Mouse (Mus musculus) liver, embryonic 16.5 days (tissue): ENCODE measurements at regions not wholly inside any gene's neighbourhood (a gene's known extent, or its start where the extent isn't known, plus 50 kb on each side); places are given as distances from the start of the nearest gene placed in this dataset.

Experiments
- ATAC-seq: fragments of 200-750 bp; cut with Nextera tagmentation; 2 replicates; pipeline ENCODE4 v1.8.0; 2017; ENCODE audit warnings: low read depth, mild to moderate bottlenecking, moderate number of reproducible peaks, moderate library complexity
- H3K27ac ChIP-seq: fragments of 300-500 bp; sonication (generic); 2 replicates; pipeline ENCODE4 v1.5.1; 2014; ENCODE audit warnings: mild to moderate bottlenecking, low read length
- H3K27me3 ChIP-seq: fragments of 300-500 bp; sonication (generic); 2 replicates; pipeline ENCODE4 v1.6.1; 2014; ENCODE audit warnings: low read depth, low read length, mixed read lengths; ENCODE audit not compliant: control insufficient read depth, insufficient read depth
- H3K36me3 ChIP-seq: fragments of 300-500 bp; sonication (generic); 2 replicates; pipeline ENCODE4 v1.6.1; 2014; ENCODE audit warnings: mild to moderate bottlenecking; ENCODE audit not compliant: control insufficient read depth, insufficient read depth
- H3K4me1 ChIP-seq: fragments of 300-500 bp; sonication (generic); 2 replicates; pipeline ENCODE4 v1.6.1; 2014; ENCODE audit warnings: low read depth, low read length, mixed read lengths; ENCODE audit not compliant: control insufficient read depth
- H3K4me2 ChIP-seq: fragments of 300-500 bp; sonication (generic); 2 replicates; pipeline ENCODE4 v1.6.1; 2014; ENCODE audit warnings: low read depth, low read length, mixed read lengths
- H3K4me3 ChIP-seq: fragments of 300-500 bp; sonication (generic); 2 replicates; pipeline ENCODE4 v1.5.1; 2014; ENCODE audit warnings: low read depth, mild to moderate bottlenecking, low read length
- H3K9ac ChIP-seq: fragments of 300-500 bp; sonication (generic); 2 replicates; pipeline ENCODE4 v1.6.1; 2014; ENCODE audit warnings: low read depth, low read length
- H3K9me3 ChIP-seq: fragments of 300-500 bp; sonication (generic); replicated peaks from 2 replicates; pipeline ENCODE4 v1.6.1; 2016; ENCODE audit warnings: low read length; ENCODE audit not compliant: control insufficient read depth
- WGBS: fragments of 180-500 bp; shearing (Covaris S2); extraction: QIAGEN DNeasy Blood & Tissue Kit; methylation state at CpG from one replicate; pipeline ENCODE4 v1.1.7; 2014; ENCODE audit not compliant: insufficient replicate concordance; 5-methylcytosine and 5-hydroxymethylcytosine counted together

- no peak overlapping the region for H3K9ac ChIP-seq
- 48% methylated on average over 3 of the region's 3 CpGs for WGBS
- ATAC-seq = no peak
- no peaks in the 10 kb centered on the region for H3K36me3 ChIP-seq
- H3K4me1 ChIP-seq = no peaks in the 10 kb centered on the region
- H3K27ac ChIP-seq = no peak overlapping the region
- no peak overlapping the region for H3K4me2 ChIP-seq
- no peaks in the 10 kb centered on the region for H3K9me3 ChIP-seq
- H3K27me3 ChIP-seq = no peaks in the 10 kb centered on the region
- H3K4me3 ChIP-seq = no peak overlapping the region
Observed at GRCm38 (mm10) chr4:31297848-31298247, 666.0 kb upstream of the Map3k7 start.

DNA sequence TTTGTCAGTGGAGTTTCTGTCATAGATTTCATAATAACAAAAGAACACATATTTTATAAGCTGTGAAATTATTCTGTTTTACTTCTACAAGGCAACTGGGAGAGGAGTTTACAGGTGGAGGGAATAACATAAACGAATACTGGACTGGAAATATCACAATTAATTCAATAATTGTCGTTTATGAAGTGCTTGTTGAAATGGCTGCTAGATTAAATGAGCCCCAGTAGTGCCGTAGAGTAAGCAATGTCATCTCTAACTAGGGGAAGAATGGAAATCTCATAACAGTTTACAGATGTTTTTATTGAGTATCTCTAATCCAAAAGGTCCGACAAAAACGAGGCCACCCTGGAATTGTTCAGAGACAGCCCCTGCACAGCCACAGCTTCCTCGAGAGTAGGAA is 644.6 kb upstream of the Map3k7 start:
- WGBS = 53% methylated on average over 6 of the region's 6 CpGs
- H3K9me3 ChIP-seq = no peaks in the 10 kb centered on the region

GRCm38 (mm10) chr4:31320734-31321507 is 643.0 kb upstream of the Map3k7 start:
- ATAC-seq = no peak
- H3K4me2 ChIP-seq = no peak overlapping the region
- H3K9me3 ChIP-seq = no peaks in the 10 kb centered on the region
- no peak overlapping the region for H3K4me3 ChIP-seq
- H3K4me1 ChIP-seq = no peaks in the 10 kb centered on the region
- WGBS = 65% methylated on average over 8 of the region's 8 CpGs
- no peak overlapping the region for H3K27ac ChIP-seq
- no peaks in the 10 kb centered on the region for H3K36me3 ChIP-seq
- H3K9ac ChIP-seq = no peak overlapping the region
- no peaks in the 10 kb centered on the region for H3K27me3 ChIP-seq

More for the DNA sequence above, 644.6 kb upstream of the Map3k7 start:
- Histone ChIP-seq H3K4me2 (no peak overlapping the region), H3K4me3 (no peak overlapping the region), H3K27me3 (no peaks in the 10 kb centered on the region), H3K9ac (no peak overlapping the region), H3K36me3 (no peaks in the 10 kb centered on the region), H3K4me1 (no peaks in the 10 kb centered on the region), H3K27ac (no peak overlapping the region)
- ATAC-seq = no peak

DNA sequence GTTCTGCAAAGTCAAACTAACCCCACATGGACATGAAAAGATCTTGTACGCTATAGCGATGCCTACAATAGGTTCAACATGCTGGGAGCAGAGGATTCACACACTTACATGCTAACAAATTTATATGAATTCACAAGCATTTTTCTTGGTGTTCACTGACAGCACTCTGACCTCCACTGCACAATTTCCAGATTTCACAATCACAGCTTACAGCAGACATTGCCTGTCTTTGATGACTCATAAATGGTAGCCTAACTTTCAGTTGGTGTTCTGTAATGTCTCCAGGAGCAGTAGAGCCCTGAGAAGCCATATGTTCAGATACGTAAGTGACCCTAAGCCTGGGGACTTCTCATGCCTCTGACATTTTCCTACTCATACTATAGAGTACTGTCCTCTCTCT is 640.1 kb upstream of the Map3k7 start:
- H3K4me2 ChIP-seq = no peak overlapping the region
- H3K9me3 ChIP-seq = no peaks in the 10 kb centered on the region
- no peaks in the 10 kb centered on the region for H3K36me3 ChIP-seq
- no peaks in the 10 kb centered on the region for H3K4me1 ChIP-seq
- no peaks in the 10 kb centered on the region for H3K27me3 ChIP-seq
- no peak overlapping the region for H3K27ac ChIP-seq
- H3K9ac ChIP-seq = no peak overlapping the region
- 73% methylated on average over 3 of the region's 3 CpGs for WGBS
- no peak for ATAC-seq
- no peak overlapping the region for H3K4me3 ChIP-seq

- no peak overlapping the region for H3K9ac ChIP-seq
- H3K27ac ChIP-seq = no peak overlapping the region
- H3K4me3 ChIP-seq = no peak overlapping the region
- H3K36me3 ChIP-seq = no peaks in the 10 kb centered on the region
- WGBS = 61% methylated on average over 5 of the region's 5 CpGs
- H3K4me1 ChIP-seq = no peaks in the 10 kb centered on the region
- H3K9me3 ChIP-seq = no peaks in the 10 kb centered on the region
- H3K4me2 ChIP-seq = no peak overlapping the region
- ATAC-seq = no peak
- no peaks in the 10 kb centered on the region for H3K27me3 ChIP-seq
Observed at GRCm38 (mm10) chr4:31328798-31329197, 635.1 kb upstream of the Map3k7 start.

GRCm38 (mm10) chr4:31331053-31331452 is 632.8 kb upstream of the Map3k7 start:
- Histone ChIP-seq H3K4me3 (no peak overlapping the region), H3K9me3 (no peaks in the 10 kb centered on the region), H3K27me3 (no peaks in the 10 kb centered on the region), H3K27ac (no peak overlapping the region), H3K9ac (no peak overlapping the region), H3K4me1 (no peaks in the 10 kb centered on the region), H3K4me2 (no peak overlapping the region), H3K36me3 (no peaks in the 10 kb centered on the region)
- no peak for ATAC-seq

DNA sequence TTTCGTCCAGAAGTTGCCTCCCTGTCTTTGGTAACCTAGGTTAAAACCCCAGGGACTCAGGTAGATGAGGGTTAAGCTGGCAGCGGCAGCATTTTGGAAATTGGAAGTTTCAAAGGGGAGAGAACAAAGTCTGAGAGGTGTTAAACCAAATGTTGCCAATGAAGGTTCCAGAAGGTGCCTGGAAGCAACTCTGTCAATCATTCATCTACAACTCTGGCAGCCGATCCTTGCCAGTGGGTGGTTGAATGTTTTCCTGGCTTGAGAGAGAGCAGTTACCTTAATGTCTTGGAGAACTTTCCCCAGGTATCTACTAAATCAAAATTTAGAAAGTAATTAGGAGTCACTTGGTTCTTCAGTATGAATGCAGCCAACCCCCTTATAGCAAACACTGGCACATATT is 628.2 kb upstream of the Map3k7 start:
- no peak overlapping the region for H3K4me3 ChIP-seq
- H3K27me3 ChIP-seq = no peaks in the 10 kb centered on the region
- no peaks in the 10 kb centered on the region for H3K36me3 ChIP-seq
- H3K4me2 ChIP-seq = no peak overlapping the region
- H3K27ac ChIP-seq = no peak overlapping the region
- no peaks in the 10 kb centered on the region for H3K9me3 ChIP-seq
- no peaks in the 10 kb centered on the region for H3K4me1 ChIP-seq
- WGBS = 55% methylated on average over 3 of the region's 3 CpGs
- ATAC-seq = no peak
- H3K9ac ChIP-seq = no peak overlapping the region

GRCm38 (mm10) chr4:31337980-31338379 is 625.9 kb upstream of the Map3k7 start:
- Histone ChIP-seq H3K4me1 (no peaks in the 10 kb centered on the region), H3K27ac (no peak overlapping the region), H3K27me3 (no peaks in the 10 kb centered on the region), H3K9me3 (no peaks in the 10 kb centered on the region), H3K9ac (no peak overlapping the region), H3K4me3 (no peak overlapping the region), H3K36me3 (no peaks in the 10 kb centered on the region), H3K4me2 (no peak overlapping the region)
- WGBS = 43% methylated on average over 4 of the region's 4 CpGs
- no peak for ATAC-seq

DNA sequence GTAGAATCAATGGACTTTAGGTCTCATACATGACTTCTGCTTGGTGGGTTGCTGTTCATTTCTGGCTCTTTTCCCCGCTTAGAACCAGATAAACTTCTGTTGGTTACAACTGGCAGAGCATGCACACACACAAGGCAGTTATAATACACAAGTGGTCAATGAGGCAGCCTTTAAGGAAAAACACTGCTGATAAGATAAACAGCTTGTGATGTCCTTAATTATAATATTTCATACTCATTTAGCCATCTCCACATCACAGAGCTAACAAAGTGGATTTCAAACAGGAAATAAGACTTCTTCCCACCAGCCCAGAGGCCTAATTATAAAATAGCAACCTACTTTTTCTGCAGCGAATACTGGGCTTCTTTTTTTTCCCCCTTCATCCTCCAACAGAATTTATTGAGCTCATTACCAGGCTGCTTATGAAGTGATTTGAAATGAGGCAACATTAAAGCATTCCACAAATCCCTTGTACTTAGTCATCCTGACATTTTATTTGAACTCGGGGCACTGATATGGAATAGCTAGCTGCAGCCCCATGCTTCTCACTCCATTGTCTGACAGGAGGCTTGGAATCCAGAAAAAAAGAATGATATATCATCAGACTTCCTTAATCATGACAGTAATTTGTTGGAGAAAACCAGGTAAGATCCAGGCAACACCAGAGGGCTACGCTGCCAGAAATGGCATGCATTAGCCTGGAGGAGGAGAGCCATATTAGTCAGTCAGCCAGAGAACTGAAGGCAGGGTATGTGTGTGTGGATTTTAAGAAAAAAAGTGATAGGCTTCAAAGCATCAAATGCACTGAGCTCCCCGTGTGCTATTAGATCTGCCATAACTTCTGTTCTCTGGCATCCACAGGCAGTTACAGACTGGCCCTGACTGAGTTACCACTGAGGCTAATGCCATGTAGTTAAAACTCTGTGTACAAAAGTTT is 620.3 kb upstream of the Map3k7 start:
- 60% methylated on average over 5 of the region's 5 CpGs for WGBS

More for the DNA sequence above, 620.3 kb upstream of the Map3k7 start:
- no peak overlapping the region for H3K4me2 ChIP-seq
- no peaks in the 10 kb centered on the region for H3K36me3 ChIP-seq
- no peak for ATAC-seq
- no peaks in the 10 kb centered on the region for H3K4me1 ChIP-seq
- no peak overlapping the region for H3K27ac ChIP-seq
- H3K27me3 ChIP-seq = no peaks in the 10 kb centered on the region
- H3K9ac ChIP-seq = no peak overlapping the region
- H3K9me3 ChIP-seq = no peaks in the 10 kb centered on the region
- no peak overlapping the region for H3K4me3 ChIP-seq
